Mouse (Mus musculus) ES-CJ7 (cell line): ENCODE results near the gene Tcf12.

Experiments
- DNase-seq: peaks from one replicate; pipeline ENCODE4 v3.0.0; 2011; ENCODE audit warnings: low read depth, low spot score

The Tcf12 gene

GRCm38 (mm10) chr9:71841850-71842249 is 269.8 kb downstream of the Tcf12 start:
- no peak for DNase-seq

- no peak for DNase-seq
Observed at GRCm38 (mm10) chr9:71837366-71837765, 274.3 kb downstream of the Tcf12 start.

- no peak for DNase-seq
Observed at GRCm38 (mm10) chr9:71836366-71836765, 275.3 kb downstream of the Tcf12 start.

- DNase-seq = no peak
Observed at GRCm38 (mm10) chr9:71835203-71835815, 276.4 kb downstream of the Tcf12 start.

GRCm38 (mm10) chr9:71834707-71835106 is 277.0 kb downstream of the Tcf12 start:
- DNase-seq = no peak

GRCm38 (mm10) chr9:71831756-71832699 is 279.6 kb downstream of the Tcf12 start:
- peak; percentile 62 for DNase-seq

- DNase-seq = no peak
Observed at GRCm38 (mm10) chr9:71830994-71831393, 280.7 kb downstream of the Tcf12 start.

GRCm38 (mm10) chr9:71830365-71830764 is 281.3 kb downstream of the Tcf12 start:
- DNase-seq = no peak

- DNase-seq = no peak
Observed at GRCm38 (mm10) chr9:71829753-71830152, 281.9 kb downstream of the Tcf12 start.

- DNase-seq = no peak
Observed at GRCm38 (mm10) chr9:71829137-71829536, 282.5 kb downstream of the Tcf12 start.

- DNase-seq = no peak
Observed at GRCm38 (mm10) chr9:71827371-71827770, 284.3 kb downstream of the Tcf12 start.

GRCm38 (mm10) chr9:71826040-71826525 is 285.6 kb downstream of the Tcf12 start:
- no peak for DNase-seq

- no peak for DNase-seq
Observed at GRCm38 (mm10) chr9:71822003-71822402, 289.7 kb downstream of the Tcf12 start.

GRCm38 (mm10) chr9:71818453-71818852 is 293.2 kb downstream of the Tcf12 start:
- DNase-seq = no peak

- no peak for DNase-seq
Observed at GRCm38 (mm10) chr9:71816121-71816520, 295.6 kb downstream of the Tcf12 start.

- no peak for DNase-seq
Observed at GRCm38 (mm10) chr9:71813565-71813964, 298.1 kb downstream of the Tcf12 start.

GRCm38 (mm10) chr9:71812914-71813313 is 298.8 kb downstream of the Tcf12 start:
- DNase-seq = no peak

- peak; percentile 25 for DNase-seq
Observed at GRCm38 (mm10) chr9:71812402-71812801, 299.3 kb downstream of the Tcf12 start.

GRCm38 (mm10) chr9:71811404-71811803 is 300.3 kb downstream of the Tcf12 start:
- DNase-seq = no peak

GRCm38 (mm10) chr9:71810723-71811122 is 300.9 kb downstream of the Tcf12 start:
- DNase-seq = no peak

GRCm38 (mm10) chr9:71808640-71809254 is 302.9 kb downstream of the Tcf12 start:
- peak; percentile 74 for DNase-seq

GRCm38 (mm10) chr9:71807801-71808200 is 303.9 kb downstream of the Tcf12 start:
- DNase-seq = no peak
